Mouse (Mus musculus) kidney, adult 2 months (tissue): ENCODE data around the gene Gusb.
"Not testable (repeated sequence)": the region's sequence is repeated elsewhere in the genome, so short reads cannot be mapped to it uniquely, and the experiment has no call there.

Experiments
- CTCF ChIP-seq: fragments of 200-500 bp; conservative IDR thresholded peaks from 2 replicates; pipeline ENCODE4 v1.5.1; 2011; ENCODE audit warnings: low read depth, mild to moderate bottlenecking, control low read depth, low read length, moderate library complexity, mixed read lengths; ENCODE audit not compliant: insufficient read depth, insufficient read length
- POLR2A ChIP-seq: fragments of 200-500 bp; IDR thresholded peaks from one replicate; pipeline ENCODE4 v1.6.1; 2011; ENCODE audit warnings: low read depth, low read length, control low read depth

GRCm38 (mm10) chr5:130036300-130036699, 33.5 kb upstream of the Gusb start:
- TF ChIP-seq CTCF = peak; percentile 20; the same call in 1 of the 2 replicates
- TF ChIP-seq POLR2A = not testable (repeated sequence)
